Mouse (Mus musculus): ENCODE measurements at regions not wholly inside any gene's neighbourhood (a gene's known extent, or its start where the extent isn't known, plus 50 kb on each side); places are given as distances from the start of the nearest gene placed in this dataset.

- no peak for DNase-seq (ENCODE audit: low read depth)
Measured at GRCm38 (mm10) chr13:119267608-119268300, 160.6 kb upstream of the Paip1 start.

- DNase-seq (ENCODE audit: low read depth) = no peak
Measured at GRCm38 (mm10) chr13:119268301-119268675, 160.1 kb upstream of the Paip1 start.

GRCm38 (mm10) chr13:119275500-119275899 lies 152.9 kb upstream of the Paip1 start:
- DNase-seq (ENCODE audit: low read depth) = no peak

- DNase-seq (ENCODE audit: low read depth) = no peak
Measured at GRCm38 (mm10) chr13:119277308-119277948, 151.0 kb upstream of the Paip1 start.

- no peak for DNase-seq (ENCODE audit: low read depth)
Measured at GRCm38 (mm10) chr13:119279449-119279848, 149.0 kb upstream of the Paip1 start.

GRCm38 (mm10) chr13:119280622-119281021 lies 147.8 kb upstream of the Paip1 start:
- peak; percentile 63 for DNase-seq (ENCODE audit: low read depth)

GRCm38 (mm10) chr13:119283448-119283847 lies 145.0 kb upstream of the Paip1 start:
- peak; percentile 74 for DNase-seq (ENCODE audit: low read depth)

- no peak for DNase-seq (ENCODE audit: low read depth)
Measured at GRCm38 (mm10) chr13:119309238-119309637, 119.2 kb upstream of the Paip1 start.

GRCm38 (mm10) chr13:119310013-119310412 lies 118.4 kb upstream of the Paip1 start:
- DNase-seq (ENCODE audit: low read depth) = no peak

- no peak for DNase-seq (ENCODE audit: low read depth)
Measured at GRCm38 (mm10) chr13:119314356-119314755, 114.0 kb upstream of the Paip1 start.

GRCm38 (mm10) chr13:119318358-119318757 lies 110.0 kb upstream of the Paip1 start:
- peak; percentile 68 for DNase-seq (ENCODE audit: low read depth)

- no peak for DNase-seq (ENCODE audit: low read depth)
Measured at GRCm38 (mm10) chr13:119325510-119325909, 102.9 kb upstream of the Paip1 start.

GRCm38 (mm10) chr13:119326877-119327625 lies 101.3 kb upstream of the Paip1 start:
- no peak for DNase-seq (ENCODE audit: low read depth)

- DNase-seq (ENCODE audit: low read depth) = no peak
Measured at GRCm38 (mm10) chr13:119328731-119329130, 99.7 kb upstream of the Paip1 start.

- no peak for DNase-seq (ENCODE audit: low read depth)
Measured at GRCm38 (mm10) chr13:119331815-119332214, 96.6 kb upstream of the Paip1 start.

- no peak for DNase-seq (ENCODE audit: low read depth)
Measured at GRCm38 (mm10) chr13:119333915-119334314, 94.5 kb upstream of the Paip1 start.

GRCm38 (mm10) chr13:119337861-119338260 lies 90.5 kb upstream of the Paip1 start:
- no peak for DNase-seq (ENCODE audit: low read depth)

GRCm38 (mm10) chr13:119339016-119339415 lies 89.4 kb upstream of the Paip1 start:
- DNase-seq (ENCODE audit: low read depth) = no peak

GRCm38 (mm10) chr13:119339762-119340161 lies 88.6 kb upstream of the Paip1 start:
- DNase-seq (ENCODE audit: low read depth) = no peak

- peak; percentile 67 for DNase-seq (ENCODE audit: low read depth)
Measured at GRCm38 (mm10) chr13:119341833-119342232, 86.6 kb upstream of the Paip1 start.

GRCm38 (mm10) chr13:119342761-119343160 lies 85.6 kb upstream of the Paip1 start:
- peak; percentile 70 for DNase-seq (ENCODE audit: low read depth)

GRCm38 (mm10) chr13:119347988-119348387 lies 80.4 kb upstream of the Paip1 start:
- no peak for DNase-seq (ENCODE audit: low read depth)

GRCm38 (mm10) chr13:119351346-119351745 lies 77.1 kb upstream of the Paip1 start:
- peak; percentile 4 for DNase-seq (ENCODE audit: low read depth)

All from NIH3T3 (cell line).